21 mouse cellular contexts compared by ENCODE assay signal in the genomic region with DNA sequence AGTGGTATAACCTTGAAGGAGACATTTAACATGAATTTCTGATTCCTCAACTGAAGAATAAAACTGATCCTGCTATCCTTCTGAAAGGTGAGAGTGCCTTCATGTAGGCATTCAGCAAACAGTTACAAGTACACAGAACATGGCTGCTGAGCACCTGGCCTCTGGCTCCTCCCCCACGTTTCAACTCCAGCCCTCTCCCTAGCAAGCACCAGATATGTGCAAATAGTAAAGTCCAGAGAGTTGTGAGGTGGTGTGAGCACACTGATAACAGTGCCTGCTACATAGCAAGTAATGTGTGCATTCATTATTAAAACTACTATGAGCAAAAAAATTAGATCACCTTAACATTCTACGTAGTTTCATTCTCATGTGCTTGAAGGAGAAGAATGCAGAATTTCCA.
A peak's percentile ranks its signal among the peaks of the same experiment; 100 is the strongest.
DNase-seq lines count a peak whose midpoint lies in the region; ATAC-seq lines count a peak whose summit lies in the region.
"Had no signal": no experiment of that assay in that cellular context is flagged by ENCODE, and none has a peak within 500 bp of the region (broad histone marks: within the 10 kb centered on the region; RNA-seq: fewer than 3 reads in every experiment).

No protein-coding gene starts in this region.

- H3K27me3 ChIP-seq in intestine, embryonic 15.5 days (replicated peaks), result no peaks in the 10 kb centered on the region
- peaks cover 33% of the 10 kb centered on the region for H3K27me3 ChIP-seq in liver, embryonic 12.5 days (replicated peaks)
- H3K27me3 ChIP-seq in stomach, embryonic 14.5 days (ENCODE audit: control insufficient read depth, insufficient read depth, low read length), result no peaks in the 10 kb centered on the region
- H3K27me3 ChIP-seq: embryonic facial prominence, embryonic 15.5 days; forebrain, embryonic 15.5 days; lung, embryonic 15.5 days had no signal

- peak; percentile 92 for ATAC-seq in intestine, embryonic 15.5 days
- peak; percentile 63; the same call in 1 of the 2 replicates for ATAC-seq in liver, embryonic 12.5 days
- peak; percentile 71; the same call in 1 of the 2 replicates for ATAC-seq in stomach, embryonic 14.5 days (ENCODE audit: insufficient number of reproducible peaks, insufficient read depth, low FRiP score, low read depth)
- ATAC-seq in activated CD4-positive, CD25-positive, alpha-beta regulatory T cell, adult 4 months, result no peak
- ATAC-seq: hindbrain, postnatal 0 days had no signal

- no peaks in the 10 kb centered on the region for H3K4me1 ChIP-seq in intestine, embryonic 15.5 days (replicated peaks)
- no peaks in the 10 kb centered on the region for H3K4me1 ChIP-seq in liver, embryonic 12.5 days
- no peaks in the 10 kb centered on the region for H3K4me1 ChIP-seq in stomach, embryonic 14.5 days (ENCODE audit: control insufficient read depth, insufficient read depth, low read length)
- H3K4me1 ChIP-seq: forebrain, embryonic 15.5 days had no signal

- H3K36me3 ChIP-seq in intestine, embryonic 15.5 days, result no peaks in the 10 kb centered on the region
- H3K36me3 ChIP-seq in liver, embryonic 12.5 days, result no peaks in the 10 kb centered on the region
- H3K36me3 ChIP-seq in stomach, embryonic 14.5 days (ENCODE audit: control insufficient read depth, insufficient read depth, low read length), result no peaks in the 10 kb centered on the region
- H3K36me3 ChIP-seq: embryonic facial prominence, embryonic 15.5 days; forebrain, embryonic 15.5 days; heart, embryonic 12.5 days; lung, embryonic 15.5 days had no signal

- no peaks in the 10 kb centered on the region for H3K9me3 ChIP-seq in intestine, embryonic 15.5 days
- no peaks in the 10 kb centered on the region for H3K9me3 ChIP-seq in liver, embryonic 12.5 days (replicated peaks)
- no peaks in the 10 kb centered on the region for H3K9me3 ChIP-seq in stomach, embryonic 14.5 days (ENCODE audit: control insufficient read depth, low read depth, low read length)
- H3K9me3 ChIP-seq: embryonic facial prominence, embryonic 15.5 days; forebrain, embryonic 15.5 days; heart, embryonic 12.5 days; lung, embryonic 15.5 days had no signal

- H3K4me2 ChIP-seq in intestine, embryonic 15.5 days (replicated peaks), result no peak overlapping the region
- H3K4me2 ChIP-seq in liver, embryonic 12.5 days, result no peak overlapping the region
- H3K4me2 ChIP-seq in stomach, embryonic 14.5 days (replicated peaks; ENCODE audit: low read depth, low read length), result no peak overlapping the region
- H3K4me2 ChIP-seq: embryonic facial prominence, embryonic 15.5 days; lung, embryonic 15.5 days had no signal

- WGBS in intestine, embryonic 15.5 days, result 73% methylated on average over 2 of the region's 2 CpGs
- 58% methylated on average over 2 of the region's 2 CpGs for WGBS in liver, embryonic 12.5 days (ENCODE audit: insufficient replicate concordance)
- WGBS in stomach, embryonic 14.5 days, result 70% methylated on average over 2 of the region's 2 CpGs

- peak; percentile 12 for DNase-seq in ZHBTc4 (ENCODE audit: low read depth, low spot score)
- DNase-seq in layer of hippocampus, adult 18-20 months (ENCODE audit: low spot score in 2 of 2), result no peak
- no peak for DNase-seq in layer of hippocampus, postnatal 36 days
- DNase-seq in kidney, adult 8-10 months, result no peak
- DNase-seq: adrenal gland, postnatal 25 days; cerebellum, adult 9-10 months; gastrocnemius, postnatal 14 days; heart, adult 18-20 months; heart, postnatal 10 days; kidney, adult 2 months; kidney, postnatal 10 days; right cerebral cortex, postnatal 4 days had no signal

- no peak overlapping the region for H3K27ac ChIP-seq in intestine, embryonic 15.5 days
- no peak overlapping the region for H3K27ac ChIP-seq in liver, embryonic 12.5 days
- no peak overlapping the region for H3K27ac ChIP-seq in stomach, embryonic 14.5 days (ENCODE audit: low read length)
- H3K27ac ChIP-seq: embryonic facial prominence, embryonic 15.5 days; forebrain, embryonic 15.5 days; hindbrain, postnatal 0 days; lung, embryonic 15.5 days had no signal

- H3K9ac ChIP-seq in intestine, embryonic 15.5 days, result no peak overlapping the region
- no peak overlapping the region for H3K9ac ChIP-seq in liver, embryonic 12.5 days
- no peak overlapping the region for H3K9ac ChIP-seq in stomach, embryonic 14.5 days (replicated peaks; ENCODE audit: low read depth, low read length)
- H3K9ac ChIP-seq: embryonic facial prominence, embryonic 15.5 days; forebrain, embryonic 15.5 days; lung, embryonic 15.5 days had no signal

- H3K4me3 ChIP-seq in intestine, embryonic 15.5 days (replicated peaks), result no peak overlapping the region
- H3K4me3 ChIP-seq in liver, embryonic 12.5 days, result no peak overlapping the region
- H3K4me3 ChIP-seq in stomach, embryonic 14.5 days (ENCODE audit: low read depth, low read length), result no peak overlapping the region
- H3K4me3 ChIP-seq: embryonic facial prominence, embryonic 15.5 days had no signal
